Mouse (Mus musculus) kidney, postnatal 10 days (tissue): Measurements from ENCODE around the gene Lrrc74b.
A peak's percentile ranks its signal among the peaks of the same experiment; 100 is the strongest.

Experiments
- DNase-seq: peaks from one replicate; pipeline ENCODE4 v3.0.0; 2021; ENCODE audit warnings: mixed read lengths

The Lrrc74b gene

GRCm38 (mm10) chr16:17496499-17497305, 64.3 kb downstream of the Lrrc74b start:
- peak; percentile 87 for DNase-seq
